Mouse (Mus musculus) megakaryocyte, embryonic 14.5 days (primary cell): ENCODE measurements around the gene Ankrd61.

Experiments
- FLI1 ChIP-seq: IDR thresholded peaks from 2 replicates; pipeline ENCODE4 v1.6.1; 2012; ENCODE audit warnings: low read length, inconsistent platforms, mixed read lengths
- GATA1 ChIP-seq: IDR thresholded peaks from 3 replicates; pipeline ENCODE4 v1.6.1; 2012; ENCODE audit warnings: mixed read lengths, low read length, inconsistent platforms, borderline replicate concordance

GRCm38 (mm10) chr5:143874571-143874970 is 22.9 kb downstream of the Ankrd61 start:
- no peak for TF ChIP-seq GATA1
- no peak for TF ChIP-seq FLI1
